Mouse (Mus musculus): Measurements from ENCODE around the gene Tcp1. TPM values are rescaled to one million over a fixed set of nuclear protein-coding genes. Genes with fewer than 3 reads are reported as not detected.

The Tcp1 gene
- 176 and 232 TPM in 2 replicates for polyA plus RNA-seq (2021; fragmentation: Nextera tagmentation)
- long read RNA-seq, experiment 1, transcript Tcp1-201 (11 exons, 1,902 nt): minor isoform, 24 of 1,779 reads
- long read RNA-seq, experiment 1, transcript Tcp1-209 (12 exons, 2,446 nt): major isoform, 1,653 of 1,779 reads
- long read RNA-seq, experiment 1, partial matches to known transcripts: 47 of 1,779 reads
- long read RNA-seq, experiment 1, other reads (novel, unspliced or antisense): 49 of 1,779 reads
- long read RNA-seq, experiment 2, transcript Tcp1-209 (12 exons, 2,446 nt): major isoform, 299 of 375 reads
- long read RNA-seq, experiment 2, transcript Tcp1-201 (11 exons, 1,902 nt): minor isoform, 7 of 375 reads
- long read RNA-seq, experiment 2, partial matches to known transcripts: 55 of 375 reads
- long read RNA-seq, experiment 2, other reads (novel, unspliced or antisense): 9 of 375 reads

GRCm38 (mm10) chr17:12915488-12915880 is at the start of gene Tcp1:
Tcp1 (plus strand) TSS chr17:12915701.

GRCm38 (mm10) chr17:12868043-12868442 is 47.5 kb upstream of the Tcp1 start, which contains the start of gene Mas1:
Mas1 (minus strand) TSS chr17:12868143.

GRCm38 (mm10) chr17:12875734-12876133 is 39.8 kb upstream of the Tcp1 start, which contains the start of gene Mrgprh:
Mrgprh (plus strand) TSS chr17:12876034.

GRCm38 (mm10) chr17:12909361-12910280 is 5.9 kb upstream of the Tcp1 start, which contains the start of gene Pnldc1:
Pnldc1 (minus strand) TSS chr17:12910230.

GRCm38 (mm10) chr17:12915881-12916583 is 531 bp downstream of the Tcp1 start, which contains the start of gene Mrpl18:
Mrpl18 (minus strand) TSS chr17:12916345.

GRCm38 (mm10) chr17:12940151-12940805 is 24.8 kb downstream of the Tcp1 start, which contains the start of gene Acat3:
Acat3 (minus strand) TSS chr17:12940600.

GRCm38 (mm10) chr17:12960331-12960873 is 44.9 kb downstream of the Tcp1 start, which contains the start of gene Acat2:
Acat2 (minus strand) TSS chr17:12960747.

Other genes with a start within 250 kb of the Tcp1 start
- gene Slc22a1, start 239.9 kb upstream of the Tcp1 start, polyA plus RNA-seq (2021; fragmentation: Nextera tagmentation): 1.6 and 1.9 TPM in 2 replicates
- 1.8 and 2.6 TPM in 2 replicates for gene Igf2r, start 146.0 kb upstream of the Tcp1 start, polyA plus RNA-seq (2021; fragmentation: Nextera tagmentation)
- 18.3 and 21.6 TPM in 2 replicates for gene Mas1, start 47.6 kb upstream of the Tcp1 start, polyA plus RNA-seq (2021; fragmentation: Nextera tagmentation)
- not detected in 2 replicates for gene Mrgprh, start 39.7 kb upstream of the Tcp1 start, polyA plus RNA-seq (2021; fragmentation: Nextera tagmentation)
- gene Pnldc1, start 5.5 kb upstream of the Tcp1 start, polyA plus RNA-seq (2021; fragmentation: Nextera tagmentation): 0.63 and 0.93 TPM in 2 replicates
- gene Mrpl18, start 644 bp downstream of the Tcp1 start, polyA plus RNA-seq (2021; fragmentation: Nextera tagmentation): 136 and 148 TPM in 2 replicates
- 2.5 and 3.8 TPM in 2 replicates for gene Acat3, start 24.9 kb downstream of the Tcp1 start, polyA plus RNA-seq (2021; fragmentation: Nextera tagmentation)
- gene Acat2, start 45.0 kb downstream of the Tcp1 start, polyA plus RNA-seq (2021; fragmentation: Nextera tagmentation): 46.2 and 59.1 TPM in 2 replicates
- 57.0 and 74.2 TPM in 2 replicates for gene Wtap, start 78.5 kb downstream of the Tcp1 start, polyA plus RNA-seq (2021; fragmentation: Nextera tagmentation)
- gene Sod2, start 91.1 kb downstream of the Tcp1 start, polyA plus RNA-seq (2021; fragmentation: Nextera tagmentation): 231 and 270 TPM in 2 replicates
- gene Gpr31b, start 136.6 kb downstream of the Tcp1 start, polyA plus RNA-seq (2021; fragmentation: Nextera tagmentation): not detected in 2 replicates
- gene Tcp10b, start 145.4 kb downstream of the Tcp1 start, polyA plus RNA-seq (2021; fragmentation: Nextera tagmentation): 0.18 TPM in 1 of 2 replicates, not detected in the other
- gene Unc93a, start 216.1 kb downstream of the Tcp1 start, polyA plus RNA-seq (2021; fragmentation: Nextera tagmentation): not detected in 2 replicates